Mouse (Mus musculus) cortical plate, adult 2 months (tissue): ENCODE measurements at regions not wholly inside any gene's neighbourhood (a gene's known extent, or its start where the extent isn't known, plus 50 kb on each side); places are given as distances from the start of the nearest gene placed in this dataset.

ENCODE experiments used
- CTCF ChIP-seq: fragments of 200-500 bp; IDR thresholded peaks from 2 replicates; pipeline ENCODE4 v1.5.1; 2011; ENCODE audit warnings: mild to moderate bottlenecking, control low read depth, low read length; ENCODE audit not compliant: insufficient read depth; ENCODE audit errors: extremely low read depth
- POLR2A ChIP-seq: fragments of 200-500 bp; IDR thresholded peaks from 2 replicates; pipeline ENCODE4 v1.6.1; 2011; ENCODE audit warnings: mild to moderate bottlenecking, low read length, control low read depth; ENCODE audit not compliant: insufficient read depth; ENCODE audit errors: extremely low read depth

DNA sequence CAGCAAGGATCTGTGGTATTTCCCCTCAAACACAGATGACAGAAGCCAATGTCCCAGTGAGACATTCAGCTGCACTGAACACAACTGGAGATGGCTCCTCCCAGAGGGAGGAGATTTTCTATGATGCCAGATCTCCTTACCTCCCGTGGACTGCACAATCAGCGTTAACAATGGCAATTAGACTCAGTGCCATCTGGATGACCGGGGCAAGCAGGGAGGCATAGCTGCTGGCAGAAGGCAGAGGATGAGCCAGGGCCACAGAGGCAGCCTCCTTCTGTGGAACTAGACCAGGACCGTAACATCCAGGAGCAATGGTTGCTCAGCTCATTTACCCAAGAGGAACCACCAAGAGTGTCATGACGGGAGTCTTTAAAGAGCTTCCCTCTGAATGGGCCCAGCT is 73.2 kb upstream of the Pcdh8 start:
- no peak for TF ChIP-seq CTCF
- TF ChIP-seq POLR2A = no peak
